Mouse (Mus musculus) left cerebral cortex, adult 2 months (tissue): Measurements from ENCODE around the gene Arsj. TPM values are rescaled to one million over a fixed set of nuclear protein-coding genes. Genes with fewer than 3 reads are reported as not detected.
A peak's percentile ranks its signal among the peaks of the same experiment; 100 is the strongest.

Experiments
- DNase-seq, 2 experiments: peaks; one replicate each; pipeline ENCODE4 v3.0.0; 2021 to 2022; ENCODE audit warnings: low spot score in 2 of 2, mixed read lengths in 1 of 2; ENCODE audit errors: extremely low spot score in 1 of 2
- H3K27ac ChIP-seq: fragments of 200-600 bp; 2 replicates; pipeline ENCODE4 v1.8.1; 2022
- H3K4me3 ChIP-seq: fragments of 200-600 bp; 2 replicates; pipeline ENCODE4 v1.8.1; 2022
- CTCF ChIP-seq: fragments of 200-600 bp; IDR thresholded peaks from 2 replicates; pipeline ENCODE4 v1.8.1; 2022; ENCODE audit warnings: antibody characterized with exemption, mild to moderate bottlenecking, moderate library complexity
- intact Hi-C: fragments of 180-260 bp; cut with DNase I; formaldehyde crosslinking; loops from one replicate; pipeline ENCODE4 v1.15.1; 2025
- long read RNA-seq, 2 experiments: library from polyadenylated mRNA; stranded (forward); transcript quantifications; one replicate each; pipeline ENCODE4 v2.0.0; 2021; ENCODE audit warnings: borderline mapping rate in 2 of 2
- total RNA-seq, 2 experiments: library from RNA; stranded (reverse); gene quantifications; 2 replicates each; pipeline ENCODE4 v1.2.3; 2021

Gene Arsj
- 1 to 10 TPM; 2.8 to 2.9 TPM for total RNA-seq
- long read RNA-seq, experiment 1, partial matches to known transcripts: 0 of 3 reads
- long read RNA-seq, experiment 1, other reads (novel, unspliced or antisense): 2 of 3 reads
- long read RNA-seq, experiment 2, partial matches to known transcripts: 0 of 3 reads
- long read RNA-seq, experiment 2, other reads (novel, unspliced or antisense): 0 of 3 reads

DNA sequence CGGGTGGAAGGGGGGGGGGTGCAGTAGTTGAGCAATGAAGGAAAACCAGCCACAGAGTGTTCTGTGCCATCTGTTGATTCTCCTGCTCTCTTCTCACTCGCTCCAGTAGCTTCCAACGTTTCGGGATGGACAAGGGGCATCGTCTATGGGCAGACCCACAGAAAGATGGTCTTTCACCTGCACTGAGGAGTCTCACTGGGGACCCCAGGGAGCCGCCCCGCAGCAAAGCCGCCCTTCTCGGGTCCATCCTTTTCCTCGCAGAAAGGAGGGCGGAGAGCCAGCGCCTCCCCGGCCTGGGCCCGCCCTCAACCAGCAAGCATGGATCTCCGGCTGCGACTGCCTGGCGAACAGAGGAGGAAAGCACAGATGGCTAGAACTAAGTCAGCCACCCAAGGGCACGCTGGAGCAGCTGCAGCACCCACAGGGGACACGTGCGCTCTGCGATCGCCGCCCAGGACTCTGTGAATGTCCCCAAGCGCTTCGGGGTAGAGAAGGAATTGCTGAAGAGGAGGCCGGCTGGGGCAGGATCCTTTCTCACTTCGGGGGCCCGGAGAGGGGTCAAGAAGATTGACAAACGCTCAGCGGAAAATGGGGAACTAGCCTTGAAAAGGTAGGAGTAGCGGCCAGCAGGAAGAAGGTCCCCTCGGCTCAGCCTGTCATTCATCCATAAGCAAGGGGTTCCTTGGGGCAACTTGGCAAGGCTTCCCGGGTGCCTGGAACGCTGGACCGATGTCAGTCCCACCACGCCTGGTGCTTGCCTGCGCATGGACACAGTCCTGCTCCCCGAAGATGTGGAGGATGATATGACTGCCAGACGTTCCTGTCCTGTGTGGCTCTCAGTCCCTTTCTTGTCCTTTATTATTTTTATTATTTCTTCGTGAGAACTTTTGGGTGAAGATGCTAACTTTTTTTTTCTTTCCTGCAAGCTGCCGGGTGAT, at the start of gene Arsj:
TSS of gene Arsj (plus strand) at position 117 of the 938 bp plus-strand sequence.
- DNase-seq: peak; percentile 30 to 54
- TF ChIP-seq CTCF: no peak
- intact Hi-C loops: loop anchor here (1.0 to 2.0 kb wide), 2 partner anchors 21 to 37 kb away; no protein-coding TSS in a partner anchor
- peak within 1 kb of the TSS; percentile 49 for H3K4me3 ChIP-seq
- no peak within 1 kb of the TSS for H3K27ac ChIP-seq

- Histone ChIP-seq H3K27ac (no peak overlapping the region), H3K4me3 (no peak overlapping the region)
- intact Hi-C loops: no loop called here
- TF ChIP-seq CTCF: no peak
- DNase-seq: no peak
Measured at GRCm38 (mm10) chr3:126324872-126325498, 38.5 kb upstream of the Arsj start.

- TF ChIP-seq CTCF: no peak
- H3K4me3 ChIP-seq: no peak overlapping the region
- DNase-seq: no peak
- no peak overlapping the region for H3K27ac ChIP-seq
- intact Hi-C loops: no loop called here
Measured at GRCm38 (mm10) chr3:126325891-126326627, 37.4 kb upstream of the Arsj start.

GRCm38 (mm10) chr3:126326628-126327325, 36.7 kb upstream of the Arsj start:
- no peak for TF ChIP-seq CTCF
- Histone ChIP-seq H3K4me3 (no peak overlapping the region), H3K27ac (no peak overlapping the region)
- intact Hi-C loops: no loop called here
- DNase-seq: no peak

GRCm38 (mm10) chr3:126335329-126335728, 28.2 kb upstream of the Arsj start:
- no peak for DNase-seq
- intact Hi-C loops: no loop called here
- no peak for TF ChIP-seq CTCF
- Histone ChIP-seq H3K27ac (no peak overlapping the region), H3K4me3 (no peak overlapping the region)

GRCm38 (mm10) chr3:126344745-126345144, 18.7 kb upstream of the Arsj start:
- no peak for TF ChIP-seq CTCF
- intact Hi-C loops: no loop called here
- Histone ChIP-seq H3K4me3 (no peak overlapping the region), H3K27ac (no peak overlapping the region)
- no peak for DNase-seq

- intact Hi-C loops: no loop called here
- no peak for DNase-seq
- H3K4me3 ChIP-seq: no peak overlapping the region
- no peak overlapping the region for H3K27ac ChIP-seq
- no peak for TF ChIP-seq CTCF
Measured at GRCm38 (mm10) chr3:126359760-126360159, 3.7 kb upstream of the Arsj start.

DNA sequence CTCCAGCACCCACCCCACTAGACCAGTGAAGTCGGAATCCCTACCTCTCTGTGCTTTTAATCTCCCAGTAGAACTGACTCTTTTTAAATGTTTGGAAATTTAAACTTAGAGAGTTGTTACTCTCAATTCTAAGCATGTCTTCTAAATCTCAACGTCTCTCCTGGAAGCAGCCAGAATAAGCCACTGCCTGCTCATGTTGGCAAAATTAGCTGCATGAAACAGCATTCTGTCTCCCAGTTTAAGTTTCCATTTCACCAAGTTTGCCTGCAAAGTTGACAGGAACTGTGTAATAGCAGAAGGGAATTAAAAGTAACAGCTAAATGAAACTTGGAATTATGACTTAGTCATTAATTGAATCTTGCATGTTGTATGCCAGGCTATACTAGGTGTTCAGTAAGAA, 1.1 kb upstream of the Arsj start:
- H3K4me3 ChIP-seq: no peak overlapping the region
- no peak overlapping the region for H3K27ac ChIP-seq
- no peak for TF ChIP-seq CTCF
- intact Hi-C loops: loop anchor here (2.0 kb wide), 1 partner anchor 38 kb away; no protein-coding TSS in a partner anchor
- DNase-seq: no peak

- Histone ChIP-seq H3K27ac (no peak overlapping the region), H3K4me3 (no peak overlapping the region; the same call in 1 of the 2 replicates)
- TF ChIP-seq CTCF: no peak
- peak in 1 of 2 experiments; percentile 20 for DNase-seq
- intact Hi-C loops: loop anchor here (1.0 to 2.0 kb wide), 2 partner anchors 22 to 38 kb away; no protein-coding TSS in a partner anchor
Measured at GRCm38 (mm10) chr3:126362931-126363525, 456 bp upstream of the Arsj start.

DNA sequence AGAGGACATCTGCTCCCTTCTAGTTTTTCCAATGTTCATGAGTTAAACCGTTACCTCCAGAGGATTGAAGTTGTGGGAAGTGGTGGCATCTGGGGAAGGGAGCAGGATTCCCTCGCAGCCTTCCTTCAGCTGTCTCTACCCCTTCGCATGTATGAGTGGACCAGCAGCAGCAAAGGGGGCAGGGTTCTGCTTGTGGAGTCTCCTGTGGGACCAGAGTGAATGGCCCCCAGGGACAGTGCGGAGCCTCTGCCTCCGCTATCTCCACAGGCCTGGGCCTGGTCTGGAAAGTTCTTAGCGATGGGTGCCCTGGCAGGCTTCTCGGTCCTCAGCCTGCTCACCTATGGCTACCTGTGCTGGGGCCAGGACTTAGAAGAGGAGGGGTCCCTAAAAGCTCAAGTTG, 1.1 kb downstream of the Arsj start:
- no peak for DNase-seq
- Histone ChIP-seq H3K4me3 (peak overlapping the region; percentile 49; the same call in 1 of the 2 replicates), H3K27ac (no peak overlapping the region)
- no peak for TF ChIP-seq CTCF
- intact Hi-C loops: no loop called here
